Mouse (Mus musculus) embryonic facial prominence, embryonic 11.5 days (tissue): ENCODE results near the gene Gm5478. TPM values are rescaled to one million over a fixed set of nuclear protein-coding genes. Genes with fewer than 3 reads are reported as not detected.

Experiments
- ATAC-seq: fragments of 200-750 bp; cut with Nextera tagmentation; replicated peaks from 2 replicates; pipeline ENCODE4 v1.8.0; 2017; ENCODE audit warnings: low read depth; ENCODE audit not compliant: insufficient number of reproducible peaks, low FRiP score, low TSS enrichment
- DNase-seq: peaks from one replicate; pipeline ENCODE4 v3.0.0-alpha.2; 2015; ENCODE audit warnings: low spot score
- H3K27ac ChIP-seq: fragments of 300-500 bp; sonication (generic); replicated peaks from 2 replicates; pipeline ENCODE4 v1.5.1; 2014; ENCODE audit warnings: mild to moderate bottlenecking, low read depth, low read length, control low read depth
- H3K27me3 ChIP-seq: fragments of 300-500 bp; sonication (generic); 2 replicates; pipeline ENCODE4 v1.6.1; 2014; ENCODE audit warnings: mild to moderate bottlenecking, low read length, moderate library complexity, mixed read lengths; ENCODE audit not compliant: control insufficient read depth, insufficient read depth
- H3K36me3 ChIP-seq: fragments of 300-500 bp; sonication (generic); replicated peaks from 2 replicates; pipeline ENCODE4 v1.6.1; 2014; ENCODE audit warnings: low read depth, mild to moderate bottlenecking, low read length, moderate library complexity, mixed read lengths; ENCODE audit not compliant: control insufficient read depth, insufficient read depth
- H3K4me1 ChIP-seq: fragments of 300-500 bp; sonication (generic); 2 replicates; pipeline ENCODE4 v1.6.1; 2014; ENCODE audit warnings: low read length, mixed read lengths; ENCODE audit not compliant: control insufficient read depth, insufficient read depth
- H3K4me2 ChIP-seq: fragments of 300-500 bp; sonication (generic); 2 replicates; pipeline ENCODE4 v1.6.1; 2014; ENCODE audit warnings: low read depth, mild to moderate bottlenecking, control low read depth, low read length, moderate library complexity
- H3K4me3 ChIP-seq: fragments of 300-500 bp; sonication (generic); 2 replicates; pipeline ENCODE4 v1.5.1; 2014; ENCODE audit warnings: low read depth, low read length, control low read depth
- H3K9ac ChIP-seq: fragments of 300-500 bp; sonication (generic); replicated peaks from 2 replicates; pipeline ENCODE4 v1.6.1; 2014; ENCODE audit warnings: mild to moderate bottlenecking, control low read depth, low read length
- H3K9me3 ChIP-seq: fragments of 300-500 bp; sonication (generic); replicated peaks from 2 replicates; pipeline ENCODE4 v1.6.1; 2016; ENCODE audit warnings: mild to moderate bottlenecking, low read length, inconsistent platforms, mixed read lengths; ENCODE audit not compliant: control insufficient read depth
- WGBS: fragments of 180-500 bp; shearing (Covaris S2); extraction: QIAGEN DNeasy Blood & Tissue Kit; methylation state at CpG from one replicate; pipeline ENCODE4 v1.1.7; 2014; 5-methylcytosine and 5-hydroxymethylcytosine counted together
- microRNA-seq: library from miRNA; unstranded; fragments of <30 nt; microRNA quantifications from one replicate; pipeline ENCODE4, GENCODE M21; 2016; ENCODE audit warnings: borderline number of aligned reads
- polyA plus RNA-seq: library from polyadenylated mRNA; unstranded; fragments of >200 nt; fragmentation: Nextera tagmentation; extraction: Ambion mirVana; gene quantifications from 2 replicates; pipeline ENCODE4 v1.2.1, GENCODE M21; 2014

Gene Gm5478
- polyA plus RNA-seq, 1 experiment from 2014 or later: not detected

- Histone ChIP-seq H3K9ac (no peak overlapping the region), H3K4me3 (no peak overlapping the region), H3K36me3 (no peaks in the 10 kb centered on the region), H3K9me3 (no peaks in the 10 kb centered on the region), H3K27ac (no peak overlapping the region), H3K4me2 (no peak overlapping the region), H3K27me3 (no peaks in the 10 kb centered on the region), H3K4me1 (no peaks in the 10 kb centered on the region)
- ATAC-seq: no peak
- no peak for DNase-seq
- 72% methylated on average over 6 of the region's 6 CpGs for WGBS
Measured at GRCm38 (mm10) chr15:101599123-101599522, 48.1 kb downstream of the Gm5478 start.

Small RNA genes within 50 kb of the gene (microRNA-seq; reads per million reads assigned to microRNA genes)
- gene Gm44342 (not detected), gene Gm44383 (not detected), gene Gm44479 (not detected)

Other genes with a start within 250 kb of the Gm5478 start
- 9.4 and 11.2 TPM in 2 replicates for gene Krt7, start 236.3 kb downstream of the Gm5478 start, polyA plus RNA-seq
- gene Krt87, start 208.6 kb downstream of the Gm5478 start, polyA plus RNA-seq: 0.27 TPM in 1 of 2 replicates, not detected in the other
- gene Krt88, start 199.6 kb downstream of the Gm5478 start, polyA plus RNA-seq: not detected in 2 replicates
- not detected in 2 replicates for gene Krt81, start 183.6 kb downstream of the Gm5478 start, polyA plus RNA-seq
- gene Krt86, start 173.9 kb downstream of the Gm5478 start, polyA plus RNA-seq: not detected in 2 replicates
- not detected in 2 replicates for gene Krt83, start 155.9 kb downstream of the Gm5478 start, polyA plus RNA-seq
- gene Gm49425, start 130.1 kb downstream of the Gm5478 start, polyA plus RNA-seq: not detected in 2 replicates
- gene Krt84, start 114.6 kb downstream of the Gm5478 start, polyA plus RNA-seq: not detected in 2 replicates
- not detected in 2 replicates for gene Krt82, start 96.7 kb downstream of the Gm5478 start, polyA plus RNA-seq
- 0.36 and 0.89 TPM in 2 replicates for gene Krt90, start 84.4 kb downstream of the Gm5478 start, polyA plus RNA-seq
- gene Krt75, start 73.5 kb downstream of the Gm5478 start, polyA plus RNA-seq: 0.06 and 0.17 TPM in 2 replicates
- not detected in 2 replicates for gene Gm5414, start 19.2 kb downstream of the Gm5478 start, polyA plus RNA-seq
- not detected in 2 replicates for gene Krt6b, start 32.9 kb upstream of the Gm5478 start, polyA plus RNA-seq
- gene Krt6a, start 46.9 kb upstream of the Gm5478 start, polyA plus RNA-seq: 0.18 and 0.31 TPM in 2 replicates
- gene Krt5, start 65.5 kb upstream of the Gm5478 start, polyA plus RNA-seq: 6.6 and 7.3 TPM in 2 replicates
- not detected in 2 replicates for gene Krt71, start 95.7 kb upstream of the Gm5478 start, polyA plus RNA-seq
- not detected in 2 replicates for gene Krt72, start 139.1 kb upstream of the Gm5478 start, polyA plus RNA-seq
- not detected in 2 replicates for gene Krt73, start 155.0 kb upstream of the Gm5478 start, polyA plus RNA-seq
- not detected in 2 replicates for gene Krt2, start 170.8 kb upstream of the Gm5478 start, polyA plus RNA-seq
- gene Krt1, start 203.4 kb upstream of the Gm5478 start, polyA plus RNA-seq: 1.3 and 1.7 TPM in 2 replicates
- gene Krt77, start 222.3 kb upstream of the Gm5478 start, polyA plus RNA-seq: not detected in 2 replicates
- not detected in 2 replicates for gene Krt76, start 245.5 kb upstream of the Gm5478 start, polyA plus RNA-seq